Mouse (Mus musculus) embryonic facial prominence, embryonic 12.5 days (tissue): Measurements from ENCODE around the gene Arid3b. TPM values are rescaled to one million over a fixed set of nuclear protein-coding genes. Genes with fewer than 3 reads are reported as not detected.

Experiments used
- ATAC-seq: fragments of 200-750 bp; cut with Nextera tagmentation; 2 replicates; pipeline ENCODE4 v1.8.0; 2017; ENCODE audit not compliant: insufficient number of reproducible peaks, insufficient read depth, low FRiP score, low TSS enrichment
- H3K27ac ChIP-seq: fragments of 300-500 bp; sonication (generic); 2 replicates; pipeline ENCODE4 v1.5.1; 2016; ENCODE audit warnings: mild to moderate bottlenecking
- H3K27me3 ChIP-seq: fragments of 300-500 bp; sonication (generic); 2 replicates; pipeline ENCODE4 v1.6.1; 2016; ENCODE audit warnings: mild to moderate bottlenecking, moderate library complexity
- H3K36me3 ChIP-seq: fragments of 300-500 bp; sonication (generic); 2 replicates; pipeline ENCODE4 v1.6.1; 2016; ENCODE audit warnings: mild to moderate bottlenecking
- H3K4me1 ChIP-seq: fragments of 300-500 bp; sonication (generic); 2 replicates; pipeline ENCODE4 v1.6.1; 2016
- H3K4me2 ChIP-seq: fragments of 300-500 bp; sonication (generic); replicated peaks from 2 replicates; pipeline ENCODE4 v1.6.1; 2016; ENCODE audit warnings: mild to moderate bottlenecking, moderate library complexity
- H3K4me3 ChIP-seq: fragments of 300-500 bp; sonication (generic); 2 replicates; pipeline ENCODE4 v1.5.1; 2016; ENCODE audit warnings: mild to moderate bottlenecking
- H3K9ac ChIP-seq: fragments of 300-500 bp; sonication (generic); 2 replicates; pipeline ENCODE4 v1.6.1; 2016; ENCODE audit warnings: mild to moderate bottlenecking, moderate library complexity
- H3K9me3 ChIP-seq: fragments of 300-500 bp; sonication (generic); 2 replicates; pipeline ENCODE4 v1.6.1; 2016; ENCODE audit warnings: mild to moderate bottlenecking, moderate library complexity
- WGBS: fragments of 180-500 bp; shearing (Covaris S2); methylation state at CpG from one replicate; pipeline ENCODE4 v1.1.7; 2016; 5-methylcytosine and 5-hydroxymethylcytosine counted together
- polyA plus RNA-seq: library from polyadenylated mRNA; unstranded; fragments of >200 nt; fragmentation: Nextera tagmentation; extraction: Ambion mirVana; gene quantifications from 2 replicates; pipeline ENCODE4 v1.2.1, GENCODE M21; 2016

Arid3b gene
- polyA plus RNA-seq, 1 experiment from 2014 or later: 13.6 TPM

DNA sequence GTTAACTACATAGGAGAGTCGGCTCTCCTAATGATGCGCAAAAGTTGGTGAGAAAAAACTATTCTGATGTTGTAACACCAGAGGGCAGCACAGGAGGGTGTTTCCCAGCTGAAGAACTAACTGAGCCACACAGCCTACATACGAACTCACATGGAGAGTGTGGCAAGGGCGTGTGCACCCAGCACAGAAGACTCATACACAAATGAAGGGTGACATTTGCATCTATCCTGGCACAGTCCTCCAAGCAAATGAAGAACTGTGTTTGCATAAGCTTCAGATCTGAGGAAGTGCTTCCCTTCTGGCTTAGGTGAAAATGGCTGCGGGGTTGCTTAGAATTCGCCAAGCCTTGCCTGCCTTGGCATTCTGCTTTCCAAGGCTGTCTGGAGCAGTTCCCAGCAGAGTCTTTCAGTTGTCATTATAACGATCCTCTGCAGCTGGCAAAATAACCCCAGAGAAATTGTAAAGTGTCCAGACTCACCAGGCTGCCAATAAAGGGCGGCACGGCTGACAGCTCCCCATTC is 25.4 kb upstream of the Arid3b start:
- Histone ChIP-seq H3K4me3 (no peak overlapping the region), H3K4me1 (no peaks in the 10 kb centered on the region), H3K36me3 (no peaks in the 10 kb centered on the region), H3K4me2 (no peak overlapping the region), H3K27ac (no peak overlapping the region), H3K27me3 (no peaks in the 10 kb centered on the region), H3K9ac (no peak overlapping the region), H3K9me3 (no peaks in the 10 kb centered on the region)
- ATAC-seq: no peak
- WGBS: 46% methylated on average over 9 of the region's 9 CpGs

GRCm38 (mm10) chr9:57856456-57856855 is 19.9 kb upstream of the Arid3b start:
- H3K4me3 ChIP-seq: no peak overlapping the region
- H3K27ac ChIP-seq: no peak overlapping the region
- no peaks in the 10 kb centered on the region for H3K4me1 ChIP-seq
- no peak for ATAC-seq
- no peaks in the 10 kb centered on the region for H3K27me3 ChIP-seq
- no peaks in the 10 kb centered on the region for H3K9me3 ChIP-seq
- whole genome bisulfite sequencing: 76% methylated on average over 2 of the region's 2 CpGs
- no peaks in the 10 kb centered on the region for H3K36me3 ChIP-seq
- H3K9ac ChIP-seq: no peak overlapping the region
- no peak overlapping the region for H3K4me2 ChIP-seq

DNA sequence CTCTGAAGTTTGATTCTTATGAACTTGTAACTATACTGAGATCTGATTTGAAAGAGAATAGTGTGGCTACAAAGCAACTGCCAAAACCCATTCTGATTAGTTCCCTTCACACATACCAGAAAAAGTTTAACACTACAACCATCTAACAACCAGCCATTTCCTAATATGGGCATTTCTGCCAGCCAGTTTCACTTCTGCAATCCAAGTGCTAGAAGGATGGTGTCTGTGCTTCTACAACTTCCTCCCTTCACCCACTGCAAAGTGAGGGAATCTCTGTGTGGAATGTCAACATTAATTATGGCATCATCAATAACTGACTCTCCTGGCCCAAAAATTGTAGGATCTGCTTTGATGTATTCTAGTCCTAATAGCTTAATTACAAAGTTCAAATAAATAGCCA is 17.7 kb upstream of the Arid3b start:
- no peaks in the 10 kb centered on the region for H3K9me3 ChIP-seq
- no peak overlapping the region for H3K4me2 ChIP-seq
- no peak overlapping the region for H3K4me3 ChIP-seq
- ATAC-seq: no peak
- no peaks in the 10 kb centered on the region for H3K36me3 ChIP-seq
- no peak overlapping the region for H3K9ac ChIP-seq
- H3K27me3 ChIP-seq: no peaks in the 10 kb centered on the region
- H3K4me1 ChIP-seq: no peaks in the 10 kb centered on the region
- H3K27ac ChIP-seq: no peak overlapping the region

GRCm38 (mm10) chr9:57839032-57839431 is 2.4 kb upstream of the Arid3b start:
- H3K9me3 ChIP-seq: no peaks in the 10 kb centered on the region
- 74% methylated on average over 2 of the region's 2 CpGs for WGBS
- no peaks in the 10 kb centered on the region for H3K36me3 ChIP-seq
- H3K27me3 ChIP-seq: no peaks in the 10 kb centered on the region
- ATAC-seq: no peak
- H3K4me3 ChIP-seq: no peak overlapping the region
- no peak overlapping the region for H3K4me2 ChIP-seq
- no peak overlapping the region for H3K9ac ChIP-seq
- peaks cover 15% of the 10 kb centered on the region; the same call in 1 of the 2 replicates for H3K4me1 ChIP-seq
- H3K27ac ChIP-seq: no peak overlapping the region

GRCm38 (mm10) chr9:57835841-57836514 is 615 bp downstream of the Arid3b start:
- H3K9ac ChIP-seq: peak overlapping the region; percentile 68
- H3K27ac ChIP-seq: peak overlapping the region; percentile 37
- WGBS: under 1% methylated on average over 22 of the region's 22 CpGs
- peak overlapping the region; percentile 75 for H3K4me2 ChIP-seq
- 0 out of 2 replicates have a peak, but pooled peaks cover 7% of the 10 kb centered on the region for H3K27me3 ChIP-seq
- H3K36me3 ChIP-seq: no peaks in the 10 kb centered on the region
- peaks cover 33% of the 10 kb centered on the region for H3K4me1 ChIP-seq
- H3K4me3 ChIP-seq: peak overlapping the region; percentile 70
- no peaks in the 10 kb centered on the region for H3K9me3 ChIP-seq
- ATAC-seq: no peak

DNA sequence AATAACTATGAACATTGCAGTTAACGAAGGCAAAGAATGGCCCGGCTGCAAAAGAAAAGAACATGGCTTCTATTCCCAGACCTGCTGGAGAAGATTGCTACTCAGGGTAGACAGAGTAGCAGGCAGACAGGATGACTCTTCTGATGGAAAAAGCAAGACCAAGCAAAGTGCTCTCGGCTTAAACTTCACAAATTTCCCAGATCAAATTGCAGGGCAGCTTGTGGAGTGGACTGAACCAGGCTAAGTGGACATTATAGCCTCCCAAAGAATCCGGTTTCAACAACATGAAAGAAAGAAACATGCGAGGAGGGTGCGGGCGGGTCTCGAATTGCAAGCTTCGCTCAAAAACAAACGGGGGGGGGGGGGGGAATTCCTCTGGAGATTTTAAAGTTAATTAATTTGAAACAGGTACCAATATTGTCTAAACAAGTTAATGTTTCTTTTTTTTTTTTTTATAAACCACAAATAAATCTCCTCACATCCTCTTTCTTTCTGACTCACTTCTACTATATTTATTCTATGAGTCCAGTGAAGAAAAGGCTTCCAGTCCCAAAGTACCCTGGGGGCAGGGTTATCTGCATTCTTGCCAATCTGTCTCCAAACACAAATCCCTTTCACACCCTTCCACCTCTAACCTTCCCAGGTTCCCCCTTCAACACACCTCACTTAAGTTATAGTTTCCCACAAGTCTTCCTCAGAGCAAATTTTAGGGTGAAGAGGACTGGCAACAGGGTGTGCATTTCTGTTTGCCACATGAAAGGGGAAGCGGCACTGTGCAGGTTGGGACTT is 1.8 kb downstream of the Arid3b start:
- Histone ChIP-seq H3K27me3 (0 out of 2 replicates have a peak, but pooled peaks cover 7% of the 10 kb centered on the region), H3K36me3 (no peaks in the 10 kb centered on the region), H3K4me2 (peak overlapping the region; percentile 75), H3K27ac (no peak overlapping the region), H3K4me3 (peak overlapping the region; percentile 20; the same call in 1 of the 2 replicates), H3K4me1 (peaks cover 41% of the 10 kb centered on the region), H3K9ac (no peak overlapping the region; the same call in 1 of the 2 replicates), H3K9me3 (no peaks in the 10 kb centered on the region)
- ATAC-seq: no peak
- 5% methylated on average over 11 of the region's 11 CpGs for WGBS

DNA sequence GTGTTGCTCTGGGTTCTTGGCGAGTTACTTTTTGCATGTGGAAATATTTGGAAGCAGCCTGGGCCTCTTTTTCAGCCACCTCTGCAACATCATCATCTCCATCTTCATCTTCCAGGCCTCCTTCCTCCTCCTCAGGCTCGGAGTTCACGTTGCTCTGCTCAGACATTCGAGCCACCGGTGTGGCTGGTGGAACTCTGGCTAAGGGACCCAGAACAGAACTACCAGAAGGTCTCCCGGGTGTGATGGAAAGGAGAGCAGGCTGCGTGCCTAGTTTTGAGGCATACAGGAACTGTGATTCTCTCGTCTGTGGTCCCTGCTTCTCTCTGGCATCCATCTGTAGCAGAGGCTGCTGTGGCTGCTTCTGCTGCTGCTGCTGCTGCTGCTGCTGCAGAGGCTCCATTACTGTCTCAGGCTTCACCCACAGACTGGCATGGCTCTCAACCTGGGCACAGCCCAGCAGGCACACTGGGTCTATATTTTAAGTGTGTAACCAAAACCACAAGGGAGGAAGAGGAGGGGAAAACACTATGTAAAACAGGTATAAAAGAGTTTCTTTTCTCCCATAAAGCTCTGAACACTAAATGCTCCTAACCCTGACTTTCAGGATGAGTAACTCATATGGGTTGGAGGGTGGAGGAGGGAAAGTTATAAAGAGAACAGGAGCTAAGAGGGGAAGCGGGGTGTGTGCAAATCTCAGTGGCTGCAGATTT is 2.7 kb downstream of the Arid3b start:
- Histone ChIP-seq H3K9me3 (no peaks in the 10 kb centered on the region), H3K27ac (no peak overlapping the region), H3K36me3 (no peaks in the 10 kb centered on the region), H3K9ac (no peak overlapping the region), H3K27me3 (0 out of 2 replicates have a peak, but pooled peaks cover 7% of the 10 kb centered on the region), H3K4me1 (peaks cover 47% of the 10 kb centered on the region), H3K4me2 (peak overlapping the region; percentile 28; the same call in 1 of the 2 replicates), H3K4me3 (no peak overlapping the region)
- 61% methylated on average over 9 of the region's 9 CpGs for WGBS
- ATAC-seq: no peak

DNA sequence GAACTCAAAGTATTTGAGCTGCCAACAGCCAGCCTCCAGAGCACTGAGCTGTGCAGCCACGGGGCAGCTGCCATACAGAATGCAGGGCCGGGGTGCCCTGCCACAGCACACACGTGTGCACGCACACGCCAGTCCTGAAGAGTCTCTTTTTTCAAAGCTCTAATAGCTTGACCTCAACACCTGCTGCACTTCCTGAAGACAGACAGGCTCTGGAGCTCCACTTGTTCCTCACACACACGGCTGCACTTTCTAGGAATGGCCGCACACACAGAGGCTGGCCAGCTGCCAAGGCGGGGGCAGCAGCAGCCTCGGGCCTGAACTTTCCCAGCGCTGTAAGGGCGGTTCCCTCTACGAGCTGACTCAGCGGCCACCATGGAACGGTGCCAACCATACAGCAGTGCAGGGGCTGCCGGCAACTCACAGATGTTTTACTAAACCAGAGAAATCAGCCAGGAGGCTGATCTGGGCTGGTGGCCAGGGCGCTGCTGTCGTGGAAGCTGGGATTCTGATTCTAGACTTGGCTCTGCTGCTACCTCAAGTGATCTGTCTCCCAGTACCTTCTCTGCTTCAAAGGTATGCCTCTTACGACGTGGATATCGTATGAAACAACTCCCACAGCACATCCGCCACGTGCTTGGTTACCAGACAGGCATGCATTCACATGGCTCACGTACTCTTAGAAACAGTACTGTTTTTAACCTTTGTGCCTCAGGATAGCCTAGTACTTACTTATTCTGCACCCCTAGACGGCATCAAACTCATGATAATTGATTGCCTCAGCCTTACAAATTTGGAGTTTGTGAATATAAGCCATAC is 5.1 kb downstream of the Arid3b start:
- Histone ChIP-seq H3K4me3 (peak overlapping the region; percentile 14; the same call in 1 of the 2 replicates), H3K9ac (no peak overlapping the region), H3K9me3 (no peaks in the 10 kb centered on the region), H3K27me3 (0 out of 2 replicates have a peak, but pooled peaks cover 7% of the 10 kb centered on the region), H3K4me2 (peak overlapping the region; percentile 39), H3K4me1 (peaks cover 42% of the 10 kb centered on the region), H3K36me3 (no peaks in the 10 kb centered on the region), H3K27ac (0 out of 2 replicates have a peak overlapping the region, but pooled peaks have one; percentile 36)
- peak; percentile 94 for ATAC-seq
- 14% methylated on average over 24 of the region's 24 CpGs for WGBS

DNA sequence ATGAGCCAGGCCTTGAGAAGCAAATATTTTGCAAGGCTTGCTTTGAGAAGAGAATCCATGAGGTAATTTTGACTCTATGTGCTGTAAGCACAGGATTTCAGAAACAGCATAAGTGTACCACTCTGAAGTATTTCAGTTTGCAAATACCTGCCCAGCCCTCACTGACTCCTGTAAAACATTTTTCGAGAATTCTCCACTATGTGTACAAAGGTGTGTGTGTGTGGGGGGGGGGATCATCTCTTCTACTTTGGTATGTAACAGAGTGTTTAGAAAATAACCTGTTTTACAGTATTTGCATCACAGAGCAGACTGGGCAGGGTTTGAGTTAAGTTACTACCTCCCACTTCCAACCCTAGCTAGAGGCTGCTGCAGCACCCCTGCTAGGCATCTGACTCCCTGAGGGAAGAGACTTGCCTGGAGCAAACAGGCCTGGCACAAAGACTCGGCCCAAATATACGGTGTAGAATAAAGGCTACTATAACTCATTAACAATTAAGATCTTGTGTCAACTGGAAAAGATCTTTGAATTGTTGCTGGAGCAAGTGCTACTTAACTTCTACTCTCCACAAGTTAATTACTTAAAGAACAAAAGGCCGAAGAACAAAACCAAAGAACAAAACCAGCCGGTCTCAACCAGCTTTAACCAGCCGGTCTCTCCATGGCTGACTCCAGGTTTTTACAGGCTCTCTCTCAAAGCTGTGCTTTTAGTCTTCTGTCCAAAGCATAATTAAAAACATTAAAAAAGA is 6.6 kb downstream of the Arid3b start:
- Histone ChIP-seq H3K9ac (no peak overlapping the region), H3K4me3 (no peak overlapping the region), H3K27ac (no peak overlapping the region), H3K9me3 (no peaks in the 10 kb centered on the region), H3K4me2 (no peak overlapping the region), H3K4me1 (peaks cover 40% of the 10 kb centered on the region), H3K36me3 (no peaks in the 10 kb centered on the region), H3K27me3 (0 out of 2 replicates have a peak, but pooled peaks cover 7% of the 10 kb centered on the region)
- WGBS: 36% methylated on average over 6 of the region's 6 CpGs
- no peak for ATAC-seq

DNA sequence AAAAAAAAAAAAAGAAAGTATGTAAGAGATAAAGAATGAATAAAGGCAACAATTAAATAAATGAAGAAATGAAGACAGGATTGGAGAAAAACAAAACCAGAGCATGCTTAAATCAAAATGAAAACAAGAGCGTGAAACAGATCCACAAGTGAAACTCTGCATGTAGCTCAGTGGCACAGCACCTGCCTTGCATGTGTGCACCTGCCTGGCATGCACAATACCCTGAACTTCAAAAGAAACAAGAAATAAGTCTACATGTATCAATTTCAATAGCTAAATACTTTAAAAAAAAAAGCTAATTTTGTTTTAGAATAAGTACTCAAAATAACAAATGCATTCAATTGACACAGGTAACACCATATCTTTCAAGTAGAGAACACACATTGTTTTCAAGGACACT is 13.2 kb downstream of the Arid3b start:
- 89% methylated on average over 1 of the region's 1 CpGs for WGBS
- no peaks in the 10 kb centered on the region for H3K36me3 ChIP-seq
- H3K9ac ChIP-seq: no peak overlapping the region
- H3K9me3 ChIP-seq: no peaks in the 10 kb centered on the region
- no peak for ATAC-seq
- H3K27me3 ChIP-seq: no peaks in the 10 kb centered on the region
- H3K4me1 ChIP-seq: peaks cover 14% of the 10 kb centered on the region
- no peak overlapping the region for H3K27ac ChIP-seq
- no peak overlapping the region for H3K4me3 ChIP-seq
- no peak overlapping the region for H3K4me2 ChIP-seq
